Mouse (Mus musculus) MEL (cell line): ENCODE measurements around the gene Srbd1. TPM values are rescaled to one million over a fixed set of nuclear protein-coding genes. Genes with fewer than 3 reads are reported as not detected.

ENCODE experiments used
- DNase-seq: peaks from one replicate; pipeline ENCODE4 v3.0.0; 2011; ENCODE audit warnings: low read depth, low spot score
- H3K27ac ChIP-seq: 2 replicates; pipeline ENCODE4 v1.5.1; 2012; ENCODE audit warnings: low read depth, mild to moderate bottlenecking, control low read depth, low read length, moderate library complexity; ENCODE audit not compliant: control insufficient read depth
- H3K27me3 ChIP-seq, 2 experiments: fragments of 150-350 bp in 1 of 2; sonication (generic) in 1 of 2; 2 replicates each; pipeline ENCODE4 v1.6.1; 2012; ENCODE audit warnings: low read length in 2 of 2, mild to moderate bottlenecking in 2 of 2, improper control_type of control experiment in 1 of 2, moderate library complexity in 1 of 2; ENCODE audit not compliant: insufficient read depth in 2 of 2, control insufficient read depth in 1 of 2
- H3K36me3 ChIP-seq, 2 experiments: 2 replicates each; pipeline ENCODE4 v1.6.1; 2012 to 2014; ENCODE audit warnings: low read length in 2 of 2, improper control_type of control experiment in 1 of 2, inconsistent platforms in 1 of 2, mild to moderate bottlenecking in 1 of 2; ENCODE audit not compliant: insufficient read depth in 2 of 2, control insufficient read depth in 1 of 2
- H3K4me1 ChIP-seq, 2 experiments: fragments of 150-350 bp in 1 of 2; sonication (generic) in 1 of 2; 2 replicates each; pipeline ENCODE4 v1.6.1; 2012; ENCODE audit warnings: low read length in 2 of 2, improper control_type of control experiment in 1 of 2, mild to moderate bottlenecking in 1 of 2; ENCODE audit not compliant: insufficient read depth in 2 of 2, control insufficient read depth in 1 of 2
- H3K4me3 ChIP-seq, 2 experiments: fragments of 150-350 bp in 1 of 2; sonication (generic) in 1 of 2; 2 replicates each; pipeline ENCODE4 v1.5.1; 2012; ENCODE audit warnings: low read depth in 2 of 2, low read length in 2 of 2, mild to moderate bottlenecking in 2 of 2, moderate library complexity in 2 of 2, control low read depth in 1 of 2, improper control_type of control experiment in 1 of 2; ENCODE audit not compliant: control insufficient read depth in 1 of 2, insufficient read depth in 1 of 2
- H3K79me2 ChIP-seq: 2 replicates; pipeline ENCODE4 v1.6.1; 2012; ENCODE audit warnings: mild to moderate bottlenecking, low read length, moderate library complexity; ENCODE audit not compliant: control insufficient read depth, poor library complexity, insufficient read depth
- H3K9ac ChIP-seq: 2 replicates; pipeline ENCODE4 v1.6.1; 2012; ENCODE audit warnings: low read depth, mild to moderate bottlenecking, control low read depth, low read length, moderate library complexity; ENCODE audit not compliant: control insufficient read depth, poor library complexity, severe bottlenecking
- H3K9me3 ChIP-seq: fragments of 150-350 bp; sonication (generic); replicated peaks from 2 replicates; pipeline ENCODE4 v1.6.1; 2012; ENCODE audit warnings: mild to moderate bottlenecking, low read length, improper control_type of control experiment, moderate library complexity; ENCODE audit not compliant: insufficient read depth
- BHLHE40 ChIP-seq: IDR thresholded peaks from 2 replicates; pipeline ENCODE4 v1.6.1; 2012; ENCODE audit warnings: low read depth, mild to moderate bottlenecking, inconsistent platforms, low read length, improper control_type of control experiment, borderline replicate concordance
- CHD1 ChIP-seq: IDR thresholded peaks from 2 replicates; pipeline ENCODE4 v1.6.1; 2012; ENCODE audit warnings: low read depth, mild to moderate bottlenecking, inconsistent platforms, low read length, improper control_type of control experiment
- CTCF ChIP-seq, 3 experiments: IDR thresholded peaks in 2 of 3; conservative IDR thresholded peaks in 1 of 3; 2 replicates each; pipeline ENCODE4 v1.5.1; 2011 to 2012; ENCODE audit warnings: low read length in 3 of 3, low read depth in 2 of 3, mild to moderate bottlenecking in 2 of 3, improper control_type of control experiment in 1 of 3, inconsistent platforms in 1 of 3, mixed read lengths in 1 of 3, moderate library complexity in 1 of 3; ENCODE audit not compliant: control insufficient read depth in 1 of 3, insufficient read depth in 1 of 3, poor library complexity in 1 of 3, severe bottlenecking in 1 of 3
- E2F4 ChIP-seq: IDR thresholded peaks from 2 replicates; pipeline ENCODE4 v1.6.1; 2011; ENCODE audit warnings: low read depth, low read length, improper control_type of control experiment, borderline replicate concordance
- EP300 ChIP-seq, 2 experiments: IDR thresholded peaks; 2 replicates each; pipeline ENCODE4 v1.6.1; 2011; ENCODE audit warnings: improper control_type of control experiment in 2 of 2, low read length in 2 of 2, low read depth in 1 of 2, mild to moderate bottlenecking in 1 of 2
- ETS1 ChIP-seq: IDR thresholded peaks from 2 replicates; pipeline ENCODE4 v1.6.1; 2012; ENCODE audit warnings: low read depth, mild to moderate bottlenecking, inconsistent platforms, low read length, improper control_type of control experiment, moderate library complexity
- GABPA ChIP-seq: IDR thresholded peaks from 2 replicates; pipeline ENCODE4 v1.6.1; 2012; ENCODE audit warnings: low read depth, mild to moderate bottlenecking, inconsistent platforms, low read length, improper control_type of control experiment, moderate library complexity
- GATA1 ChIP-seq: IDR thresholded peaks from 2 replicates; pipeline ENCODE4 v1.6.1; 2011; ENCODE audit warnings: low read depth, low read length, improper control_type of control experiment
- HCFC1 ChIP-seq: IDR thresholded peaks from 2 replicates; pipeline ENCODE4 v1.6.1; 2012; ENCODE audit warnings: low read depth, mild to moderate bottlenecking, inconsistent platforms, low read length, improper control_type of control experiment, moderate library complexity
- MAFK ChIP-seq: IDR thresholded peaks from 2 replicates; pipeline ENCODE4 v1.6.1; 2011; ENCODE audit warnings: low read depth, mild to moderate bottlenecking, low read length, improper control_type of control experiment, borderline replicate concordance
- MXI1 ChIP-seq: IDR thresholded peaks from 2 replicates; pipeline ENCODE4 v1.6.1; 2011; ENCODE audit warnings: mild to moderate bottlenecking, low read depth, low read length, improper control_type of control experiment
- MYB ChIP-seq: IDR thresholded peaks from 2 replicates; pipeline ENCODE4 v1.6.1; 2011; ENCODE audit warnings: mild to moderate bottlenecking, low read depth, low read length, improper control_type of control experiment
- POLR2A ChIP-seq, 2 experiments: IDR thresholded peaks; 2 replicates each; pipeline ENCODE4 v1.6.1; 2011 to 2012; ENCODE audit warnings: low read length in 2 of 2, mild to moderate bottlenecking in 2 of 2, control low read depth in 1 of 2, improper control_type of control experiment in 1 of 2, low read depth in 1 of 2, moderate library complexity in 1 of 2; ENCODE audit not compliant: control insufficient read depth in 1 of 2, insufficient read depth in 1 of 2, poor library complexity in 1 of 2
- POLR2AphosphoS2 ChIP-seq: IDR thresholded peaks from 2 replicates; pipeline ENCODE4 v1.6.1; 2011; ENCODE audit warnings: low read length, improper control_type of control experiment
- RAD21 ChIP-seq: IDR thresholded peaks from 2 replicates; pipeline ENCODE4 v1.6.1; 2011; ENCODE audit warnings: mild to moderate bottlenecking, low read depth, low read length, improper control_type of control experiment
- RCOR1 ChIP-seq: IDR thresholded peaks from 2 replicates; pipeline ENCODE4 v1.6.1; 2012; ENCODE audit warnings: low read depth, mild to moderate bottlenecking, inconsistent platforms, low read length, improper control_type of control experiment
- SIN3A ChIP-seq: IDR thresholded peaks from 2 replicates; pipeline ENCODE4 v1.6.1; 2012; ENCODE audit warnings: low read length, improper control_type of control experiment, inconsistent platforms
- TAL1 ChIP-seq: IDR thresholded peaks from 2 replicates; pipeline ENCODE4 v1.6.1; 2012; ENCODE audit warnings: mild to moderate bottlenecking, inconsistent platforms, low read length, moderate library complexity, mixed read lengths
- TBP ChIP-seq: IDR thresholded peaks from 2 replicates; pipeline ENCODE4 v1.8.0; 2011; ENCODE audit warnings: low read depth, low read length, improper control_type of control experiment
- TCF12 ChIP-seq: IDR thresholded peaks from 2 replicates; pipeline ENCODE4 v1.6.1; 2014; ENCODE audit warnings: low read depth, mild to moderate bottlenecking, inconsistent platforms, low read length, improper control_type of control experiment, moderate library complexity
- UBTF ChIP-seq: IDR thresholded peaks from 2 replicates; pipeline ENCODE4 v1.6.1; 2012; ENCODE audit warnings: low read depth, mild to moderate bottlenecking, inconsistent platforms, low read length, improper control_type of control experiment, moderate library complexity, borderline replicate concordance; ENCODE audit not compliant: insufficient read depth
- USF1 ChIP-seq: IDR thresholded peaks from 2 replicates; pipeline ENCODE4 v1.6.1; 2014; ENCODE audit warnings: low read depth, mild to moderate bottlenecking, inconsistent platforms, low read length, improper control_type of control experiment, moderate library complexity
- USF2 ChIP-seq, 2 experiments: IDR thresholded peaks; 2 replicates each; pipeline ENCODE4 v1.6.1; 2011 to 2012; ENCODE audit warnings: improper control_type of control experiment in 2 of 2, low read length in 2 of 2, borderline replicate concordance in 1 of 2, inconsistent platforms in 1 of 2, low read depth in 1 of 2, mild to moderate bottlenecking in 1 of 2; ENCODE audit not compliant: insufficient read depth in 1 of 2
- ZC3H11A ChIP-seq: IDR thresholded peaks from 2 replicates; pipeline ENCODE4 v1.6.1; 2012; ENCODE audit warnings: low read depth, mild to moderate bottlenecking, inconsistent platforms, low read length, improper control_type of control experiment
- ZNF384 ChIP-seq: IDR thresholded peaks from 2 replicates; pipeline ENCODE4 v1.6.1; 2012; ENCODE audit warnings: low read depth, mild to moderate bottlenecking, inconsistent platforms, low read length, improper control_type of control experiment
- polyA plus RNA-seq, 2 experiments: library from polyadenylated mRNA; stranded (reverse) in 1 of 2; unstranded in 1 of 2; fragments of >175 nt in 1 of 2; fragments of >200 nt in 1 of 2; gene quantifications; 2 replicates each; pipeline versions ENCODE4 v1.2.1 to v1.2.4; 2012; ENCODE audit warnings: low replicate concordance in 2 of 2, low read depth in 1 of 2; ENCODE audit not compliant: insufficient read length in 2 of 2, insufficient read depth in 1 of 2, missing spikeins in 1 of 2
- total RNA-seq: library from RNA; depleted of rRNA; stranded (reverse); fragments of 300-350 nt; gene quantifications from 2 replicates; pipeline ENCODE4 v1.2.3, GENCODE M21; 2012

Gene Srbd1
- total and polyA plus RNA-seq, 3 experiments, result 14.9 to 30.5 TPM; not detected in 1

GRCm38 (mm10) chr17:86185584-86185983 is 40.6 kb upstream of the Srbd1 start (continued):
- TF ChIP-seq EP300 (IDR thresholded peaks at IDR 0.05; ENCODE audit: low read depth in 1 of 2, low read length in 2 of 2) (peak; percentile 89 to 94), GABPA (no peak), TCF12 (peak; percentile 92)

GRCm38 (mm10) chr17:86184552-86185209 is 39.7 kb upstream of the Srbd1 start:
- peak overlapping the region; percentile 79 for H3K27ac ChIP-seq
- H3K9ac ChIP-seq, result peak overlapping the region; percentile 4; the same call in 1 of the 2 replicates
- H3K79me2 ChIP-seq, result no peaks in the 10 kb centered on the region
- peak overlapping the region; percentile 47 to 52 for H3K4me3 ChIP-seq
- H3K4me1 ChIP-seq, result peaks cover 18 to 19% of the 10 kb centered on the region in 2 experiments
- H3K36me3 ChIP-seq, result peaks cover 0 to 21% of the 10 kb centered on the region in 2 experiments; a peak in 2 of 4 replicates
- H3K27me3 ChIP-seq, result no peaks in the 10 kb centered on the region
- no peaks in the 10 kb centered on the region for H3K9me3 ChIP-seq
- peak; percentile 82 for DNase-seq
- TF ChIP-seq EP300 (IDR thresholded peaks at IDR 0.05; ENCODE audit: low read depth in 1 of 2, low read length in 2 of 2), result peak; percentile 46 to 56; a peak in 3 of 4 replicates
- no peak for TF ChIP-seq RAD21
- peak; percentile 16; the same call in 1 of the 2 replicates for TF ChIP-seq GATA1
- no peak for TF ChIP-seq USF1
- peak; percentile 62; the same call in 1 of the 2 replicates for TF ChIP-seq RCOR1
- TF ChIP-seq TCF12, result peak; percentile 34; the same call in 1 of the 2 replicates
- 0 out of 2 replicates have a peak, but pooled peaks have one; percentile 3 for TF ChIP-seq TAL1
- peak; percentile 47; the same call in 1 of the 2 replicates for TF ChIP-seq BHLHE40
- no peak for TF ChIP-seq CHD1
- TF ChIP-seq HCFC1, result 0 out of 2 replicates have a peak, but pooled peaks have one; percentile 18
- TF ChIP-seq ETS1, result peak; percentile 80
- peak; percentile 15; the same call in 1 of the 2 replicates for TF ChIP-seq MAFK
- TF ChIP-seq SIN3A, result peak; percentile 40; the same call in 1 of the 2 replicates

GRCm38 (mm10) chr17:86183788-86184187 is 38.8 kb upstream of the Srbd1 start:
- peaks cover 0 to 21% of the 10 kb centered on the region in 2 experiments; a peak in 2 of 4 replicates for H3K36me3 ChIP-seq
- no peak for TF ChIP-seq CTCF (IDR thresholded peaks at IDR 0.05 in 2 of 3, conservative IDR thresholded peaks at IDR 0.05 in 1 of 3; ENCODE audit: control insufficient read depth in 1 of 3, insufficient read depth in 1 of 3, low read depth in 2 of 3, low read length in 3 of 3, poor library complexity in 1 of 3, severe bottlenecking in 1 of 3)
- no peak for TF ChIP-seq POLR2A (IDR thresholded peaks at IDR 0.05; ENCODE audit: control insufficient read depth in 1 of 2, insufficient read depth in 1 of 2, low read depth in 1 of 2, low read length in 2 of 2, poor library complexity in 1 of 2)
- TF ChIP-seq ETS1, result no peak
- no peak for TF ChIP-seq POLR2AphosphoS2
- no peak for TF ChIP-seq ZC3H11A
- TF ChIP-seq MXI1, result no peak
- TF ChIP-seq SIN3A, result no peak
- no peak for TF ChIP-seq USF1
- TF ChIP-seq TAL1, result no peak
- no peak for TF ChIP-seq E2F4
- TF ChIP-seq USF2 (IDR thresholded peaks at IDR 0.05; ENCODE audit: borderline replicate concordance in 1 of 2, insufficient read depth in 1 of 2, low read depth in 1 of 2, low read length in 2 of 2), result no peak
- TF ChIP-seq RAD21, result no peak
- TF ChIP-seq GABPA, result no peak
- no peak for TF ChIP-seq MYB
- TF ChIP-seq MAFK, result no peak
- TF ChIP-seq UBTF, result no peak
- no peak for TF ChIP-seq ZNF384
- TF ChIP-seq TBP, result no peak
- no peak overlapping the region for H3K27ac ChIP-seq
- no peak overlapping the region for H3K4me3 ChIP-seq
- H3K79me2 ChIP-seq, result no peaks in the 10 kb centered on the region; the same call in 1 of the 2 replicates
- peaks cover 18 to 19% of the 10 kb centered on the region in 2 experiments for H3K4me1 ChIP-seq
- H3K27me3 ChIP-seq, result no peaks in the 10 kb centered on the region
- no peak overlapping the region for H3K9ac ChIP-seq
- DNase-seq, result no peak
- H3K9me3 ChIP-seq, result no peaks in the 10 kb centered on the region
